Mouse (Mus musculus): ENCODE results near the gene Hint1. TPM values are rescaled to one million over a fixed set of nuclear protein-coding genes. Genes with fewer than 3 reads are reported as not detected.

The Hint1 gene
- total and polyA plus RNA-seq, 3 experiments, result 854 to 1,228 (median 1,034) TPM

- in situ Hi-C loops (cut with MboI; ENCODE audit: low pct_ligation_motif_present, low pct_unique_long_range_greater_than_20kb, low sequenced_read_pairs) (no loop called here), dilution Hi-C loops (cut with MboI; ENCODE audit: extremely low pct_ligation_motif_present, extremely low pct_unique_long_range_greater_than_20kb, low sequenced_read_pairs) (no loop called here)
- no peak overlapping the region for H3K4me3 ChIP-seq (replicated peaks in 1 of 3; ENCODE audit: low read depth in 2 of 3, low read length in 2 of 3, poor library complexity in 1 of 3)
- no peaks in the 10 kb centered on the region for H3K9me3 ChIP-seq (replicated peaks; ENCODE audit: low read length)
- TF ChIP-seq ZMIZ1 (IDR thresholded peaks at IDR 0.05; ENCODE audit: low read depth, low read length) (no peak), JUND (conservative IDR thresholded peaks at IDR 0.05; ENCODE audit: low read depth, low read length) (no peak), SMC3 (IDR thresholded peaks at IDR 0.05; ENCODE audit: low read depth, low read length) (no peak), ZC3H11A (IDR thresholded peaks at IDR 0.05; ENCODE audit: low read depth, low read length) (no peak), POLR2AphosphoS2 (IDR thresholded peaks at IDR 0.05; ENCODE audit: low read depth, low read length) (no peak), ZNF384 (IDR thresholded peaks at IDR 0.05; ENCODE audit: low read depth, low read length) (no peak), E2F4 (IDR thresholded peaks at IDR 0.05; ENCODE audit: insufficient replicate concordance, low read depth, low read length) (no peak), POLR2A (IDR thresholded peaks at IDR 0.05; ENCODE audit: low read depth, low read length) (no peak), ETS1 (conservative IDR thresholded peaks at IDR 0.05; ENCODE audit: low read depth, low read length) (no peak), GABPA (IDR thresholded peaks at IDR 0.05; ENCODE audit: insufficient replicate concordance, low read depth, low read length) (no peak), TBP (conservative IDR thresholded peaks at IDR 0.05; ENCODE audit: low read depth, low read length) (no peak), ELF1 (IDR thresholded peaks at IDR 0.05; ENCODE audit: low read depth, low read length) (no peak), PAX5 (IDR thresholded peaks at IDR 0.05; ENCODE audit: low read length) (no peak), SIN3A (IDR thresholded peaks at IDR 0.05; ENCODE audit: low read length) (no peak), UBTF (IDR thresholded peaks at IDR 0.05; ENCODE audit: low read depth, low read length) (no peak), CHD1 (IDR thresholded peaks at IDR 0.05; ENCODE audit: low read depth, low read length) (no peak), NRF1 (IDR thresholded peaks at IDR 0.05; ENCODE audit: low read depth, low read length) (no peak)
- no peaks in the 10 kb centered on the region for H3K27me3 ChIP-seq (replicated peaks)
- H3K27ac ChIP-seq (ENCODE audit: insufficient read depth, low read depth), result no peak overlapping the region
- peaks cover 82 to 99% of the 10 kb centered on the region in 2 experiments for H3K36me3 ChIP-seq (replicated peaks in 1 of 2; ENCODE audit: control insufficient read depth in 1 of 2, insufficient read depth in 1 of 2, low read length in 1 of 2)
- DNase-seq (ENCODE audit: extremely low read depth), result no peak
- H3K9ac ChIP-seq (ENCODE audit: insufficient read depth, low read depth), result no peak overlapping the region
- H3K79me2 ChIP-seq (replicated peaks; ENCODE audit: control insufficient read depth, extremely low read depth, insufficient read depth, poor library complexity, severe bottlenecking), result no peaks in the 10 kb centered on the region
- H3K4me2 ChIP-seq (ENCODE audit: insufficient read depth, low read depth, poor library complexity, severe bottlenecking), result no peak overlapping the region
- H3K4me1 ChIP-seq (ENCODE audit: control insufficient read depth in 1 of 2, insufficient read depth in 2 of 2), result 0 out of 4 replicates have a peak, but pooled peaks cover 0 to under 1% of the 10 kb centered on the region in 2 experiments
Measured at GRCm38 (mm10) chr11:54911671-54912502, 45.7 kb downstream of the Hint1 start.

GRCm38 (mm10) chr11:54912503-54913316, 46.5 kb downstream of the Hint1 start:
- Histone ChIP-seq H3K27ac (ENCODE audit: insufficient read depth, low read depth) (no peak overlapping the region), H3K4me3 (replicated peaks in 1 of 3; ENCODE audit: low read depth in 2 of 3, low read length in 2 of 3, poor library complexity in 1 of 3) (no peak overlapping the region), H3K4me2 (ENCODE audit: insufficient read depth, low read depth, poor library complexity, severe bottlenecking) (no peak overlapping the region), H3K27me3 (replicated peaks) (no peaks in the 10 kb centered on the region), H3K9ac (ENCODE audit: insufficient read depth, low read depth) (no peak overlapping the region), H3K4me1 (ENCODE audit: control insufficient read depth in 1 of 2, insufficient read depth in 2 of 2) (peaks cover 0 to 9% of the 10 kb centered on the region in 2 experiments; a peak in 2 of 4 replicates), H3K36me3 (replicated peaks in 1 of 2; ENCODE audit: control insufficient read depth in 1 of 2, insufficient read depth in 1 of 2, low read length in 1 of 2) (peaks cover 90 to 99% of the 10 kb centered on the region in 2 experiments), H3K9me3 (replicated peaks; ENCODE audit: low read length) (no peaks in the 10 kb centered on the region), H3K79me2 (replicated peaks; ENCODE audit: control insufficient read depth, extremely low read depth, insufficient read depth, poor library complexity, severe bottlenecking) (no peaks in the 10 kb centered on the region)
- no peak for TF ChIP-seq MAZ (IDR thresholded peaks at IDR 0.05; ENCODE audit: low read depth, low read length)
- TF ChIP-seq ZKSCAN1 (IDR thresholded peaks at IDR 0.05; ENCODE audit: borderline replicate concordance, low read depth, low read length), result no peak
- no peak for TF ChIP-seq GABPA (IDR thresholded peaks at IDR 0.05; ENCODE audit: insufficient replicate concordance, low read depth, low read length)
- no peak for TF ChIP-seq MAFK (IDR thresholded peaks at IDR 0.05; ENCODE audit: insufficient replicate concordance, low read length)
- no peak for TF ChIP-seq SMC3 (IDR thresholded peaks at IDR 0.05; ENCODE audit: low read depth, low read length)
- TF ChIP-seq RAD21 (IDR thresholded peaks at IDR 0.05; ENCODE audit: low read depth, low read length), result no peak
- TF ChIP-seq SIN3A (IDR thresholded peaks at IDR 0.05; ENCODE audit: low read length), result no peak
- no peak for TF ChIP-seq JUND (conservative IDR thresholded peaks at IDR 0.05; ENCODE audit: low read depth, low read length)
- TF ChIP-seq IRF4 (IDR thresholded peaks at IDR 0.05; ENCODE audit: low read depth, low read length), result no peak
- in situ Hi-C loops (cut with MboI; ENCODE audit: low pct_ligation_motif_present, low pct_unique_long_range_greater_than_20kb, low sequenced_read_pairs), result no loop called here
- dilution Hi-C loops (cut with MboI; ENCODE audit: extremely low pct_ligation_motif_present, extremely low pct_unique_long_range_greater_than_20kb, low sequenced_read_pairs), result no loop called here
- no peak for DNase-seq (ENCODE audit: extremely low read depth)

Measured in CH12.LX (cell line).